Mouse (Mus musculus): ENCODE data around the gene Poglut1. TPM values are rescaled to one million over a fixed set of nuclear protein-coding genes. Genes with fewer than 3 reads are reported as not detected.
A peak's percentile ranks its signal among the peaks of the same experiment; 100 is the strongest.

Gene Poglut1
- polyA plus RNA-seq, 1 experiment from 2014 or later, result 51.4 TPM

GRCm38 (mm10) chr16:38475681-38476311 lies 74.3 kb downstream of the Poglut1 start:
- no peak overlapping the region for H3K27ac ChIP-seq (replicated peaks; ENCODE audit: low read depth, low read length)
- peaks cover 11% of the 10 kb centered on the region; the same call in 1 of the 2 replicates for H3K4me1 ChIP-seq (ENCODE audit: control insufficient read depth, insufficient read depth, low read length)
- DNase-seq (ENCODE audit: low spot score) (no peak), ATAC-seq (ENCODE audit: low read depth) (no peak)
- no peaks in the 10 kb centered on the region for H3K9me3 ChIP-seq (ENCODE audit: control insufficient read depth, low read length)
- peak overlapping the region; percentile 61 for H3K9ac ChIP-seq (ENCODE audit: low read depth, low read length)
- H3K27me3 ChIP-seq (replicated peaks; ENCODE audit: control insufficient read depth, insufficient read depth, low read length), result no peaks in the 10 kb centered on the region
- no peaks in the 10 kb centered on the region for H3K36me3 ChIP-seq (ENCODE audit: control insufficient read depth, insufficient read depth, low read length)
- 48% methylated on average over 4 of the region's 4 CpGs for WGBS
- H3K4me3 ChIP-seq (ENCODE audit: low read depth, low read length), result peak overlapping the region; percentile 39
- H3K4me2 ChIP-seq (ENCODE audit: low read depth, low read length), result peak overlapping the region; percentile 75

Other genes with a start within 250 kb of the Poglut1 start
- 0.62 and 1.8 TPM in 2 replicates for gene Maats1, start 208.1 kb downstream of the Poglut1 start, polyA plus RNA-seq (2014; fragmentation: Nextera tagmentation; extraction: Ambion mirVana)
- gene Cox17, start 203.3 kb downstream of the Poglut1 start, polyA plus RNA-seq (2014; fragmentation: Nextera tagmentation; extraction: Ambion mirVana), result 133 and 168 TPM in 2 replicates
- not detected in 2 replicates for gene Gm21987, start 203.2 kb downstream of the Poglut1 start, polyA plus RNA-seq (2014; fragmentation: Nextera tagmentation; extraction: Ambion mirVana)
- 7.6 and 12.8 TPM in 2 replicates for gene Popdc2, start 188.0 kb downstream of the Poglut1 start, polyA plus RNA-seq (2014; fragmentation: Nextera tagmentation; extraction: Ambion mirVana)
- 0.58 and 1.1 TPM in 2 replicates for gene Pla1a, start 117.1 kb downstream of the Poglut1 start, polyA plus RNA-seq (2014; fragmentation: Nextera tagmentation; extraction: Ambion mirVana)
- gene Adprh, start 97.6 kb downstream of the Poglut1 start, polyA plus RNA-seq (2014; fragmentation: Nextera tagmentation; extraction: Ambion mirVana), result 95.5 and 106 TPM in 2 replicates
- 0.46 and 0.47 TPM in 2 replicates for gene Cd80, start 94.7 kb downstream of the Poglut1 start, polyA plus RNA-seq (2014; fragmentation: Nextera tagmentation; extraction: Ambion mirVana)
- 18.5 and 19.2 TPM in 2 replicates for gene Timmdc1, start 27.6 kb downstream of the Poglut1 start, polyA plus RNA-seq (2014; fragmentation: Nextera tagmentation; extraction: Ambion mirVana)
- 148 and 155 TPM in 2 replicates for gene Tmem39a, start 8.4 kb upstream of the Poglut1 start, polyA plus RNA-seq (2014; fragmentation: Nextera tagmentation; extraction: Ambion mirVana)
- 17.3 and 17.6 TPM in 2 replicates for gene Arhgap31, start 163.0 kb upstream of the Poglut1 start, polyA plus RNA-seq (2014; fragmentation: Nextera tagmentation; extraction: Ambion mirVana)
- gene B4galt4, start 192.0 kb upstream of the Poglut1 start, polyA plus RNA-seq (2014; fragmentation: Nextera tagmentation; extraction: Ambion mirVana), result 30.2 and 31.9 TPM in 2 replicates

Measured in embryonic facial prominence, embryonic 14.5 days (tissue).